Mouse (Mus musculus) layer of hippocampus, adult 2 months (tissue): ENCODE measurements around the gene Ush1c. TPM values are rescaled to one million over a fixed set of nuclear protein-coding genes. Genes with fewer than 3 reads are reported as not detected.

Experiments used
- DNase-seq, 2 experiments: peaks; one replicate each; pipeline ENCODE4 v3.0.0; 2022; ENCODE audit warnings: low spot score in 2 of 2
- H3K27ac ChIP-seq: fragments of 200-600 bp; 2 replicates; pipeline ENCODE4 v1.8.1; 2022
- H3K4me3 ChIP-seq: fragments of 200-600 bp; 2 replicates; pipeline ENCODE4 v1.8.1; 2022; ENCODE audit warnings: mild to moderate bottlenecking
- CTCF ChIP-seq: fragments of 200-600 bp; conservative IDR thresholded peaks from 2 replicates; pipeline ENCODE4 v1.8.1; 2022; ENCODE audit warnings: antibody characterized with exemption, mild to moderate bottlenecking, moderate library complexity
- total RNA-seq, 2 experiments: library from RNA; stranded (reverse); gene quantifications; 2 replicates each; pipeline ENCODE4 v1.2.3; 2021

Gene Ush1c
- total RNA-seq, 2 experiments from 2014 or later = 0.23 to 0.54 TPM

- DNase-seq = no peak
- Histone ChIP-seq H3K27ac (no peak overlapping the region), H3K4me3 (no peak overlapping the region)
- no peak for TF ChIP-seq CTCF
Observed at GRCm38 (mm10) chr7:46237192-46237591, 1.1 kb downstream of the Ush1c start.

- DNase-seq = no peak
- no peak for TF ChIP-seq CTCF
- Histone ChIP-seq H3K4me3 (no peak overlapping the region), H3K27ac (no peak overlapping the region)
Observed at GRCm38 (mm10) chr7:46236363-46236762, 1.9 kb downstream of the Ush1c start.

- H3K4me3 ChIP-seq = no peak overlapping the region
- TF ChIP-seq CTCF = no peak
Observed at GRCm38 (mm10) chr7:46235948-46236347, 2.4 kb downstream of the Ush1c start.

DNA sequence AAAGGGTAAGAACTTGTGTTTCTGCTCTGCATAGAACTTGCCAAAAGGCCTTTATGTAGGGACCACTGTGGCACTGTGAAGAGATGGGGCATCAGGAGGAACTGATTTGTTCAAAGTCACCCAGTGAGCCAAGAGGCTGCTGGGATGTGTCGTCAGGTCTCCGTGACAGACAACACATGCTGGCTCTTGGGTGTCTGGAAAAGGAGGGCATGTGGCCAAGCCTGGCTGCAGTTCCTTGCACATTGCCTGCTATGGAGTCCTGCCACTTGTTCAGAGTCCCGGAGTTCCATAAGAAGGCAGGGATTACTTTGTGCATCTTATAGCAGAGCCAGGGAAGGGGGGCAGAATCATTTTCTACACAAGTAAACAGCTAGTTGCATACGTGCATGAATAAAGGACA, 11.4 kb downstream of the Ush1c start:
- peak in 1 of 2 experiments; percentile 19 for DNase-seq
- Histone ChIP-seq H3K4me3 (no peak overlapping the region), H3K27ac (no peak overlapping the region)
- TF ChIP-seq CTCF = no peak

More at GRCm38 (mm10) chr7:46235948-46236347, 2.4 kb downstream of the Ush1c start:
- DNase-seq = no peak
- no peak overlapping the region for H3K27ac ChIP-seq

GRCm38 (mm10) chr7:46226253-46226652, 12.1 kb downstream of the Ush1c start:
- peak; percentile 32 to 73 for DNase-seq
- Histone ChIP-seq H3K4me3 (no peak overlapping the region), H3K27ac (no peak overlapping the region)
- TF ChIP-seq CTCF = peak; percentile 88

DNA sequence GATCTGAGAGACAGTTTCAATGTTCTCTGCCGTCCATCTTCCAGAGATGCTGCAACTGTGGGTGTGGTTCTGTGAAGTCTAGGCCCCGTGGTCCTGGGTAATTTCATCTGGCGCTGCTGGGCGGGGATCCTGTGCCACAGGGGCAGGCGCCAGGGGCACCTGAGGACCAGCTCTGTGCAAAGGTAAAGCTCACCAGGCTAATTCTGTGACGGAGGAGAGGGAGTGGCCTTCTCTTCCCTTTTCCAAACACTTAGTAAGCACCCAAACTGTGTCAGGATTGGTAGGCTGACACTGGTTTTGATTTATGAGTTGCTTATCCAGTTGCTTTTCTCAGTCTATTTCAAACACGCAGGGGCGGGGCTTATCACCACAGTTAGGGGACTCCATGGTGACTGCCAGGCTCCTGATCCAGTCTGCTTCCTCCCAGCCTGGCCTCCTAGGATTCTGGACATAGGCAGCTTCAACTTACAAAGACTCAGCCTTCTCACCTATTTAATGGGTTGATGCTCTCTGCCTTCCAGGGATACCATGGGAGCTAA, 17.6 kb downstream of the Ush1c start:
- no peak for DNase-seq
- Histone ChIP-seq H3K27ac (no peak overlapping the region), H3K4me3 (no peak overlapping the region)
- no peak for TF ChIP-seq CTCF

DNA sequence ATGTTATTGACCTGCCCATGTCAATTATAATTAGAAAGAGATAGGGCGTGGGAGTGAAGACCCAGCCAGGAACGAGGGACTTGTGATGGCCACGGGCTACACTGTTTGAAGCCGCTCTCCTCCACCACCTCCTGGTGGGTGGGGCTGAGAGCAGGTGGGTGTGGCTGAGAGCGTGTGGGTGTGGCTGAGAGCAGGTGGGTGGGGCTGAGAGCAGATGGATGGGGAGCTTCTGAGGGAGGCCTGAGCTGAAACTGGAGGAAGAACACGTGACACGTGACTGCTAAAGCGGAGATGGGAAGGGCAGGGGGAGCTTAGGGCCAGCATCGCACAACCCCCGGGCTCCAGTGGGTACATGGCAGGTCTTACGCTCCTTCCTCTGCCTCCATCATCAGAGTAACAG, 19.9 kb downstream of the Ush1c start:
- DNase-seq = no peak
- TF ChIP-seq CTCF = no peak
- Histone ChIP-seq H3K27ac (no peak overlapping the region), H3K4me3 (no peak overlapping the region)

DNA sequence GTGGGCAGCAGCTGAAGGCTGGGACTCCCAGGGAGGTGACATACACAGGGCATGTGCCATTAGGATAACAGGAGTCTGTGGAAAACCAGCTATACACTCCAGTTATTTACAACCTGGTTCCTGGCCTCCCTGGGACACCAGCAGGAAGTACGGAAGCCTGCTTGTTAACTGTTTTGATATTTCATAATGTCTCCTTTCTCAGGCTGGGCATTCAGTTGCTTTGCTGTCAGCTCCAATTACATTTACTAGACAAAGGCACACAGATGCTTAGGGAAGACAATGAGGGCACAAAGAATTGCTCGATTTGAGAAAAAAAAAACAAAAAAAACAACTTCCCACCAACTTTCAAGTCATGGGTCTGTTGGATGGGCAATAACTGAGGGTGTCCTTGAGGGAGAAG, 21.8 kb downstream of the Ush1c start:
- H3K4me3 ChIP-seq = no peak overlapping the region
- TF ChIP-seq CTCF = no peak
- no peak overlapping the region for H3K27ac ChIP-seq
- no peak for DNase-seq

DNA sequence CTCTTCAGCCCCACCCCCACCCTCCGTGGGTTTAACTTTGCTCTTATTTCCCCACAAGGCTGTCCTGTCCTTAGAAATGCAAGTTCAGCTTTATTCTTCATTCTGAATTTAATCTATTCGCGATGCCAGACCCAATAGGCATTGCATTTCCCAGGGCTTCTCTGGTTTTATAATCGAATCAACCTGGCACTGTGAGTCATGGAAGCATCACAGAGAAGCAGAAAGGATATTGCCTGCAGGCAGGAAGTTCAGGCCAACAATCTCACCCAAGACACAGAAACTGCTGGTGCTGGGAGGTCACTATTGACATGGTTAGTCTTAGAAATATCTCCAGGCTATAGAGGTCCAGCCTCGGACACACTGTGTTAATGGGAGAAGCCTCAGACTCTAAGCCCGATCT, 28.0 kb downstream of the Ush1c start:
- no peak overlapping the region for H3K27ac ChIP-seq

DNA sequence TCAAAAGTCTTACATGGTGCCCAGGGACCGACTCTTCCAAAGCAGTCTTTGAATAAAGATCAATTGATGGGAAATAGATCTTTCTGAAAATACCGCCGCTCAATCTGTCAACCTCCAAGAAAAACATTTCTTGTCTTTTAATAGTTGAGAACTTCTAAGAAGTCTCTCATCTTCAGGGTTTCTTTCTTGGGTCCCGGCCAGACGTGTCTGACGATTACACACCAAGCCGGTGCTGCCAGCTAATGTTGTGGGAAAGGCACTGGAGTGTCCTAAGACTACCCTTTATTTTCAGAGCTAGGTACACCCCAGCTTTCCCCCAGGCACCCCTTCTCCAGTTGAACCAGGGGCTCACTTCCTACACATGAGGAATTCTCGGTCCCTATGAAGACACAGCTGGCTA, 30.2 kb downstream of the Ush1c start:
- DNase-seq = peak in 1 of 2 experiments; percentile 31
- no peak for TF ChIP-seq CTCF
- no peak overlapping the region for H3K27ac ChIP-seq
- H3K4me3 ChIP-seq = no peak overlapping the region

More for the DNA sequence above, 28.0 kb downstream of the Ush1c start:
- DNase-seq = no peak
- H3K4me3 ChIP-seq = no peak overlapping the region
- TF ChIP-seq CTCF = no peak

DNA sequence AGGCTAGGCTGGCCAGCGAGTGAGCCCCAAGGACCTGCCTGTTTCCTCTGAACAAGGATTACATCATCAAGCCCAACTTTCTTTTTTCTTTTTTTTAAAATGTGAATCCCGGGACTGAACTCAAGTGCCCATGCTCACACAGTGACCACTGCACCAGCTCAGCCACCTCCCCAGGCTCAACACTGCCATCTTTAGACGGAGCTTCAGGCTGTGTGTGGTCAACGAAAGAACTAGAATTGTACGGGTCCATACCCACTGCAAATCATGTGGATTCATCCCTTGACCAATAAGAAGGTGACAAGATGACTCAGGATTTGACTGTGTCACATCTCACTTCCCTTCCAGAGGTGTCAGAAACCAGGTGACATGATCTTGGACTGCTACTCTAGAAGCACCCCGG, 33.5 kb downstream of the Ush1c start:
- no peak for DNase-seq
- Histone ChIP-seq H3K4me3 (no peak overlapping the region), H3K27ac (no peak overlapping the region)
- peak; percentile 43 for TF ChIP-seq CTCF

DNA sequence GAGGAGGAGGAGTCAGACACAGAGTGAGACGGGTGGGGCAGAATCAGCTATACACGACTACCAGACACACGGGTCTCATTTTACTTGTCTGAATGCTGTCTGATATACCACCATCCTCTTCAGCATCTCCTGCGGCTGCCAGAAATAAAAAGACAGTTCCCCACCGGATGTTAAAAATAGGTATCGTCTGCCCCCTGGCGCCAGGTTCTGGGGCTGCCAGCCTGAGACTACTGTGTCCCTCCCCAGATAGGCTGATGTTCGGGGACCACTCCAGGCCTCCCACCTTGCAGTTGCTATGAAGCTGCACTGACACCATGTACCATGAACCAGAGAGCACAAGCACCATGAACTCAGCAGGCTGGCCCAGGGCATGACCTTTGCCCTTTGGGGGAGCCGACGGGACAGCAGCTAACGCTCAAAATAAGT, 34.2 kb downstream of the Ush1c start:
- peak; percentile 54 to 76 for DNase-seq
- peak; percentile 83 for TF ChIP-seq CTCF
- no peak overlapping the region for H3K4me3 ChIP-seq
- no peak overlapping the region for H3K27ac ChIP-seq

- Histone ChIP-seq H3K27ac (no peak overlapping the region), H3K4me3 (no peak overlapping the region)
- no peak for DNase-seq
- TF ChIP-seq CTCF = no peak
Observed at GRCm38 (mm10) chr7:46201649-46202048, 36.7 kb downstream of the Ush1c start.

GRCm38 (mm10) chr7:46200021-46200420, 38.3 kb downstream of the Ush1c start:
- Histone ChIP-seq H3K27ac (no peak overlapping the region), H3K4me3 (no peak overlapping the region)
- DNase-seq = no peak
- TF ChIP-seq CTCF = no peak
